Mouse (Mus musculus) gastrocnemius, adult 18-20 months (tissue): ENCODE measurements around the gene Rpl32. TPM values are rescaled to one million over a fixed set of nuclear protein-coding genes. Genes with fewer than 3 reads are reported as not detected.

Experiments used
- DNase-seq: peaks from one replicate; pipeline ENCODE4 v3.0.0; 2021; ENCODE audit warnings: low spot score
- microRNA-seq: library from miRNA; unstranded; fragments of <30 nt; microRNA quantifications from one replicate; pipeline ENCODE4 v1.2.0, GENCODE M21; 2021
- total RNA-seq, 2 experiments: library from RNA; stranded (reverse); gene quantifications; 2 replicates each; pipeline ENCODE4 v1.2.3; 2021

Rpl32 gene
- total RNA-seq, 2 experiments from 2014 or later = 568 to 577 TPM

- no peak for DNase-seq
These were observed 38.4 kb downstream of the Rpl32 start for GRCm38 (mm10) chr6:115770059-115770670.

- DNase-seq = no peak
These were observed 40.3 kb downstream of the Rpl32 start for GRCm38 (mm10) chr6:115768207-115768606.

GRCm38 (mm10) chr6:115767357-115767756 lies 41.2 kb downstream of the Rpl32 start:
- no peak for DNase-seq

- DNase-seq = no peak
These were observed 44.4 kb downstream of the Rpl32 start for GRCm38 (mm10) chr6:115764179-115764578.

GRCm38 (mm10) chr6:115761995-115762756 lies 46.4 kb downstream of the Rpl32 start, which contains the start of gene Tmem40:
TSS of gene Tmem40 (minus strand) at chr6:115762410.
- DNase-seq = no peak

GRCm38 (mm10) chr6:115760982-115761381 lies 47.6 kb downstream of the Rpl32 start:
- DNase-seq = no peak

- no peak for DNase-seq
These were observed 48.4 kb downstream of the Rpl32 start for GRCm38 (mm10) chr6:115760137-115760536.

GRCm38 (mm10) chr6:115759461-115759860 lies 49.1 kb downstream of the Rpl32 start:
- DNase-seq = no peak

- DNase-seq = no peak
These were observed 49.5 kb downstream of the Rpl32 start for GRCm38 (mm10) chr6:115758981-115759435.

GRCm38 (mm10) chr6:115755536-115755935 lies 53.0 kb downstream of the Rpl32 start:
- no peak for DNase-seq

Small RNA genes within 50 kb of the gene (microRNA-seq; reads per million reads assigned to microRNA genes)
- 1.0 reads per million for gene Mir7660

Other genes with a start within 250 kb of the Rpl32 start
- gene Mkrn2os, start 216.2 kb downstream of the Rpl32 start, total RNA-seq = under 1 TPM in 1 of 2 experiments, not detected in 1; 0.11 TPM
- 10 to 100 TPM; 52.8 to 52.9 TPM for gene Mkrn2, start 206.8 kb downstream of the Rpl32 start, total RNA-seq
- 100 to 1,000 TPM; 110 to 123 TPM for gene Raf1, start 132.1 kb downstream of the Rpl32 start, total RNA-seq
- gene Tmem40, start 46.3 kb downstream of the Rpl32 start, total RNA-seq = under 1 TPM in 1 of 2 experiments, not detected in 1; 0.43 TPM
- gene Cand2, start 34.2 kb downstream of the Rpl32 start, total RNA-seq = 10 to 100 TPM; 74.8 to 78.7 TPM
- under 1 TPM in 1 of 2 experiments, not detected in 1; 0.14 TPM for gene Efcab12, start 29.7 kb upstream of the Rpl32 start, total RNA-seq
- gene Mbd4, start 44.6 kb upstream of the Rpl32 start, total RNA-seq = under 1 TPM; 0.83 to 0.94 TPM
- 1 to 10 TPM; 3.9 to 4.2 TPM for gene Ift122, start 44.7 kb upstream of the Rpl32 start, total RNA-seq
- under 1 TPM in 1 of 2 experiments, not detected in 1; 0.05 TPM for gene Rho, start 123.0 kb upstream of the Rpl32 start, total RNA-seq
- gene H1foo, start 136.2 kb upstream of the Rpl32 start, total RNA-seq = not detected
- gene Plxnd1, start 186.3 kb upstream of the Rpl32 start, total RNA-seq = 10 to 100 TPM; 20.0 to 23.7 TPM